ENCODE assay signal across 20 mouse cellular contexts in the genomic region with DNA sequence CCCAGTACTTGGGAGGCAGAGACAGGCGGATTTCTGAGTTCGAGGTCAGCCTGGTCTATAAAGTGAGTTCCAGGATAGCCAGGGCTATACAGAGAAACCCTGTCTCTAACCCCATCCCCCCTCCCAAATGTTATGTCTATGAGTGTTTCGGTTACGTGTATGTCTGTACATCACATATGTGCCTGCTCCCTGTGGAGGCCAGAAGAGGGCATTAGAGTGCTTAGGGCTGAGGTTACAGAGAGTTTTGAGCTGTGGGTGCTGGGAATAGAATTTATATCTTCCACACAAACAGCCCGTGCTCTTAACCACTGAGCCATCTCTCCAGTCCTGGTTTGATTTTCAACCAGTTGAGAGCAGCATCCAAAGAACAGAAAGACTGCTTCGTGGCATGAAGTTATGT. TPM values are rescaled to one million over a fixed set of nuclear protein-coding genes. Genes with fewer than 3 reads are reported as not detected.
DNase-seq lines count a peak whose midpoint lies in the region; ATAC-seq and TF ChIP-seq lines count a peak whose summit lies in the region.
"Had no signal": no experiment of that assay in that cellular context is flagged by ENCODE, and none has a peak within 500 bp of the region (broad histone marks: within the 10 kb centered on the region; RNA-seq: fewer than 3 reads in every experiment).

No protein-coding gene starts in this region.

- TF ChIP-seq CTCF in kidney, adult 2 months (conservative IDR thresholded peaks at IDR 0.05; ENCODE audit: insufficient read depth, insufficient read length, low read depth, low read length) = 0 out of 2 replicates have a peak, but pooled peaks have one; percentile 22
- peak; percentile 29 for TF ChIP-seq CTCF in liver, postnatal 0 days (IDR thresholded peaks at IDR 0.05; ENCODE audit: low read depth)

- TF ChIP-seq POLR2A in kidney, adult 2 months (IDR thresholded peaks at IDR 0.05; ENCODE audit: low read depth, low read length) = no peak

- no peak overlapping the region for H3K4me2 ChIP-seq in liver, postnatal 0 days (ENCODE audit: low read depth, low read length)
- H3K4me2 ChIP-seq: forebrain, embryonic 13.5 days; heart, embryonic 13.5 days; hindbrain, embryonic 15.5 days had no signal

- no peak overlapping the region for H3K4me3 ChIP-seq in kidney, adult 2 months (ENCODE audit: insufficient read depth, low read depth, low read length)
- H3K4me3 ChIP-seq in liver, postnatal 0 days (ENCODE audit: low read depth, low read length) = no peak overlapping the region
- H3K4me3 ChIP-seq: embryonic facial prominence, embryonic 10.5 days; forebrain, embryonic 13.5 days; heart, embryonic 13.5 days; hindbrain, embryonic 15.5 days had no signal

- ATAC-seq in liver, postnatal 0 days = no peak
- ATAC-seq: forebrain, embryonic 13.5 days; forebrain, postnatal 0 days had no signal

- H3K36me3 ChIP-seq in kidney, adult 2 months (ENCODE audit: control insufficient read depth, insufficient read depth, low read length) = no peaks in the 10 kb centered on the region
- no peaks in the 10 kb centered on the region for H3K36me3 ChIP-seq in liver, postnatal 0 days (replicated peaks; ENCODE audit: insufficient read depth, low read length)
- H3K36me3 ChIP-seq: embryonic facial prominence, embryonic 10.5 days; heart, embryonic 13.5 days; hindbrain, embryonic 15.5 days had no signal

- no peak overlapping the region for H3K27ac ChIP-seq in kidney, adult 2 months (ENCODE audit: insufficient read depth, low read depth, low read length)
- H3K27ac ChIP-seq in liver, postnatal 0 days (ENCODE audit: low read depth) = no peak overlapping the region
- H3K27ac ChIP-seq: embryonic facial prominence, embryonic 10.5 days; forebrain, embryonic 13.5 days; heart, embryonic 13.5 days; hindbrain, embryonic 15.5 days had no signal

- no peak for DNase-seq in kidney, adult 2 months
- no peak for DNase-seq in kidney, postnatal 14 days
- DNase-seq in liver, postnatal 0 days = no peak
- DNase-seq in liver = no peak
- peak; percentile 68 for DNase-seq in ES-CJ7 (ENCODE audit: low read depth, low spot score)
- DNase-seq in ZHBTc4 (ENCODE audit: low read depth, low spot score) = peak; percentile 60
- DNase-seq in cerebellum, adult 11 months = no peak
- no peak for DNase-seq in MN1 (ENCODE audit: low spot score)
- DNase-seq: adrenal gland, adult 2 months; adrenal gland, postnatal 25 days; cerebellum, adult 2 months; cerebellum, postnatal 10 days; forebrain, postnatal 0 days; gastrocnemius, postnatal 36 days; heart, adult 11 months; heart, postnatal 36 days had no signal

- WGBS in kidney, adult 2 months = 94% methylated on average over 6 of the region's 6 CpGs
- 89% methylated on average over 6 of the region's 6 CpGs for WGBS in liver, postnatal 0 days (ENCODE audit: insufficient replicate concordance)

- TF ChIP-seq EP300 in liver, postnatal 0 days (IDR thresholded peaks at IDR 0.05; ENCODE audit: low read depth) = no peak

- H3K4me1 ChIP-seq in kidney, adult 2 months (ENCODE audit: control insufficient read depth, insufficient read depth, low read length) = peaks cover 13% of the 10 kb centered on the region
- H3K4me1 ChIP-seq in liver, postnatal 0 days (ENCODE audit: insufficient read depth) = peaks cover 10% of the 10 kb centered on the region
- H3K4me1 ChIP-seq: forebrain, embryonic 13.5 days; hindbrain, embryonic 15.5 days had no signal

- H3K9me3 ChIP-seq in liver, postnatal 0 days (ENCODE audit: low read length) = no peaks in the 10 kb centered on the region
- H3K9me3 ChIP-seq: embryonic facial prominence, embryonic 10.5 days; forebrain, embryonic 13.5 days; heart, embryonic 13.5 days; hindbrain, embryonic 15.5 days had no signal

- no peaks in the 10 kb centered on the region for H3K27me3 ChIP-seq in kidney, adult 2 months (replicated peaks; ENCODE audit: control insufficient read depth, insufficient read depth, low read length)
- H3K27me3 ChIP-seq in liver, postnatal 0 days (ENCODE audit: insufficient read depth, low read length) = no peaks in the 10 kb centered on the region
- H3K27me3 ChIP-seq: heart, embryonic 13.5 days; hindbrain, embryonic 15.5 days had no signal

- no peak overlapping the region for H3K9ac ChIP-seq in liver, postnatal 0 days (replicated peaks)
- H3K9ac ChIP-seq: forebrain, embryonic 13.5 days; forebrain, postnatal 0 days; heart, embryonic 13.5 days; hindbrain, embryonic 15.5 days had no signal

RNA-seq across cellular contexts. Expression of a gene that starts 50.5 kb away (rescaled TPM):
- 8.4 and 9.2 TPM in 2 replicates for polyA plus RNA-seq in kidney, adult 2 months (2012; rRNA removed)
- 2.5 and 3.3 TPM in 2 replicates for polyA plus RNA-seq in liver, postnatal 0 days (2015; fragmentation: Nextera tagmentation; extraction: Ambion mirVana)

Comparison
In these comparisons a context has a peak if more than half of its experiments do, and no peak if none do; other contexts are left out.
1. DNase-seq: peak in ES-CJ7 (single experiment) and ZHBTc4 (single experiment); none in kidney, adult 2 months (single experiment), kidney, postnatal 14 days (single experiment), liver, postnatal 0 days (single experiment), liver (single experiment), cerebellum, adult 11 months (single experiment) and MN1 (single experiment).